Mouse (Mus musculus) erythroblast, embryonic 14.5 days (primary cell): ENCODE measurements around the gene Ap1ar. TPM values are rescaled to one million over a fixed set of nuclear protein-coding genes. Genes with fewer than 3 reads are reported as not detected.
A peak's percentile ranks its signal among the peaks of the same experiment; 100 is the strongest.

Source experiments
- H3K27me3 ChIP-seq: 2 replicates; pipeline ENCODE4 v1.6.1; 2012; ENCODE audit warnings: inconsistent platforms; ENCODE audit not compliant: control insufficient read depth
- H3K36me3 ChIP-seq: 2 replicates; pipeline ENCODE4 v1.6.1; 2012; ENCODE audit warnings: mild to moderate bottlenecking, inconsistent platforms; ENCODE audit not compliant: control insufficient read depth
- H3K4me1 ChIP-seq: 2 replicates; pipeline ENCODE4 v1.6.1; 2012; ENCODE audit warnings: inconsistent platforms; ENCODE audit not compliant: control insufficient read depth
- H3K4me3 ChIP-seq: replicated peaks from 2 replicates; pipeline ENCODE3; 2012; ENCODE audit warnings: moderate library complexity, mild to moderate bottlenecking, inconsistent platforms
- H3K9me3 ChIP-seq: 2 replicates; pipeline ENCODE4 v1.6.1; 2012; ENCODE audit warnings: low read length, inconsistent platforms, mixed read lengths; ENCODE audit not compliant: control insufficient read depth
- GATA1 ChIP-seq: IDR thresholded peaks from 2 replicates; pipeline ENCODE4 v1.6.1; 2012; ENCODE audit warnings: low read length, inconsistent platforms, mixed read lengths
- TAL1 ChIP-seq: IDR thresholded peaks from 3 replicates; pipeline ENCODE4 v1.6.1; 2012; ENCODE audit warnings: low read length, inconsistent platforms, mixed read lengths
- polyA plus RNA-seq: library from polyadenylated mRNA; stranded (reverse); fragments of >175 nt; gene quantifications from 2 replicates; pipeline ENCODE4 v1.2.3, GENCODE M21; 2012

Gene Ap1ar
- polyA plus RNA-seq, 1 experiment = 3.8 TPM

DNA sequence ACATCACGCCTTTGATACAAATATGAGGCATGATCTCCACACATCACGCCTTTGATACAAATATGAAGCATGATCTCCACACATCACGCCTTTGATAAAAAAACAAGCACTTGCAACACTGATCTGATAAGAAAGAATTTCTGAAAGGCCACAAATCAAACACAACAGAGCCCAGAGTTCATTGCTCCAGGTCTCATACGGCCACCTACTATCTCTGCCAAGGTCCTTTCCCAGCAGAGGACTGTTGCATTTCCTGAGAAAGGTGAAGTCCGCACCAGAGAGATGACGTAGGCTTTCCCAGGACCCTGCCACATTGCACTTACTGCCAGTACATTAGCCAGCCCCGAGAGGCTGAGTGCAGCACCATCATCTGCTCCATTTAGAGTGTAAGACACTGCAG lies 28.2 kb downstream of the Ap1ar start:
- no peaks in the 10 kb centered on the region for H3K9me3 ChIP-seq
- TF ChIP-seq TAL1 (no peak), GATA1 (no peak)
- peaks cover 83% of the 10 kb centered on the region for H3K36me3 ChIP-seq
- H3K27me3 ChIP-seq = no peaks in the 10 kb centered on the region
- H3K4me1 ChIP-seq = peaks cover 14% of the 10 kb centered on the region
- no peak overlapping the region for H3K4me3 ChIP-seq

DNA sequence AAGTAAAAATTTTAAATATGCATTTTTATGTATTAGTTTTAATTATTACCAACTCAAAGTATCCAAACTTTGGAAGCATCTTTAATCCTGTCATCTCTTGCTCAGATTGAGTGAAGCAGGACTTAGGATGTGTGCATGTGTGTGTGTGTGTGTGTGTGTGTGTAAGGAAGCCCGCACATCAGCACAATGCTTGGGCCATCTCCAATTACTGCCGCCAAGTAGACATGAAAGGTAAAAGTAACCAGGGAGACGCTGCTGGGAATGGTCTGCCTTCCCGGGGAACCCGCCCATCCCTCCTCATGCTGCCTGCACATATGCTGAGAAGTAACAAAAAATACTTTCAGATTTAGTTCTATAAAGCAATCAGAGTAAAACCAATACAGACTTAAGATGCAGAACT lies 29.5 kb downstream of the Ap1ar start:
- no peak for TF ChIP-seq GATA1
- TF ChIP-seq TAL1 = no peak
- Histone ChIP-seq H3K4me1 (peaks cover 20% of the 10 kb centered on the region), H3K4me3 (no peak overlapping the region), H3K9me3 (no peaks in the 10 kb centered on the region), H3K27me3 (no peaks in the 10 kb centered on the region), H3K36me3 (peaks cover 71% of the 10 kb centered on the region)

DNA sequence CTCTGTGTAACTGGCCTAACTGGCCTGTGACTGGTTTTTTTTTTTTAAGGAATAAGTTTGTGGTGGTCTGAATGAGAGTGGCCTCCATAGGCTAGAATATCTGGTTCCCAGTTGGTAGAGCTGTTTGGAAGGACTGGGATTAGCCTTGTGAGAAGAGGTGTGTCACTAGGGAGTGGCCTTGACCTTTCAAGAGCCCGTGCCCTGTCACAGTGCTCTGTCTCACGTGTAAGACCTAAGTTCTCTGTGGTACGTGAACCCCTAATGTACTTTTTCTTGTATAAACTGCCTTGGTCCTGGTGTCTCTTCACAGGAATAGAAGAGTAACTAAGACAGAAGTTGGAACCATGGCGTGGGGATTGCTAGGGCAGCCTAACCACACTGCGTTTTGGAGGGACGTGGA lies 31.3 kb downstream of the Ap1ar start:
- peaks cover 60% of the 10 kb centered on the region for H3K36me3 ChIP-seq
- H3K4me1 ChIP-seq = peaks cover 21% of the 10 kb centered on the region
- no peak overlapping the region for H3K4me3 ChIP-seq
- no peak for TF ChIP-seq GATA1
- no peak for TF ChIP-seq TAL1
- H3K27me3 ChIP-seq = no peaks in the 10 kb centered on the region
- H3K9me3 ChIP-seq = no peaks in the 10 kb centered on the region

DNA sequence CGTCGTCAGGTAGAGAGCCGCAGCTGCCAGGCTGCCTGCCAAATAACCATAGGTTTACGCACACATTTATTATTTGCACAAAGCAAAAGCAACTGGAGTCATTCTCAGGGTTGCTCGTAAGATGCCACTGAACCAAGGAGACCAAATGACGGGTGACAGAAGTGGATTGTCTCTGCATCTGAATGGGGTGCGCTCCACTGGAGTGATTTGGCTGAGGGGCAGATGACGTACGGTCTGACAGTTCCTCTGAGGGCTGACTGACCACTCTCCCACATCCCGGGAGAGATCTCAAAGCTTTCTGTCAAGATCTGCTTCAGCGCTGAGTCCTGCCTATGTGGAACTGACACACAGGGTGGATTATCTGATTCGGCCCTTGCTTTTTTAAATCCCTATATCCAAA lies 32.3 kb downstream of the Ap1ar start:
- Histone ChIP-seq H3K36me3 (peaks cover 54% of the 10 kb centered on the region), H3K27me3 (no peaks in the 10 kb centered on the region), H3K4me3 (no peak overlapping the region), H3K9me3 (no peaks in the 10 kb centered on the region), H3K4me1 (peaks cover 22% of the 10 kb centered on the region)
- no peak for TF ChIP-seq TAL1

DNA sequence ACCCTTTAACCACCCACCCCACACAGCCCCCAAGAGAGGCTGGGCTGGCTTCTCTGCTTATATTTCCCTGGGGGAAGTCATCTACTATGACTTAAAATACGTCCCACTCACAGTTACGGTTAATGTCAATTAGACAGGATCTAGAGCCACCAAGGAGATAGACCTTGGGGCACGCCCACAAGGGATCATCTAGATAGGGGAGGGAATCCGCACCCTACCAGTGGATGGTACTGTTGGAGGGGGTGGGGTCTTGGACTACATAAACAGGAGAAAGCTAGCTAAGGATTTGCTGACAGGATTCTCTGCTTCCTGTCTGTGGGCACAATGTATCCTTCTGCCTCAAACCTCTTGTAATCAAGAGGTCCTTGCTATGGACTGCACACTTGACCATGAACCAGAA lies 32.9 kb downstream of the Ap1ar start:
- no peaks in the 10 kb centered on the region for H3K9me3 ChIP-seq
- no peaks in the 10 kb centered on the region for H3K27me3 ChIP-seq
- peaks cover 54% of the 10 kb centered on the region for H3K36me3 ChIP-seq
- H3K4me1 ChIP-seq = peaks cover 26% of the 10 kb centered on the region
- TF ChIP-seq GATA1 (no peak), TAL1 (no peak)
- H3K4me3 ChIP-seq = no peak overlapping the region

DNA sequence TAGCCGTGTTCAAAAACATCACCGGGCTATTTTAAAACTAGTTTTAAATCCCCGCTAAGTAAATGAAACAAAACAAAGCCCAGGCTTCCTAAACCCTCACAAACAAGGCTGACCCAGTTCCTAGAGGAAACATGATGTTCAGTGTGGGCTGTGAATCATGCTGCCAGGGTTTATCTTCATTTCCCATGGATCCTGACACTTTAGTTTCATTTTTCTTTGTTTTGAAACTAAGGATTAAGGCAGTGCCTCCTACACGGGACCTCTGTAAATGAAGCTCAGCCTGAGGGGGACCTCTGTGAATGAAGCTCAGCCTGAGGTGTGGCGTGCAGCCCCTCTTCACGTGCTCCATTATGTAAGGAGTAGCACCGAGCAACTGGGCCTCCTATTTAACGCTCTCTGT lies 34.5 kb downstream of the Ap1ar start:
- Histone ChIP-seq H3K4me3 (no peak overlapping the region), H3K36me3 (peaks cover 54% of the 10 kb centered on the region), H3K9me3 (no peaks in the 10 kb centered on the region), H3K27me3 (no peaks in the 10 kb centered on the region), H3K4me1 (peaks cover 26% of the 10 kb centered on the region)
- no peak for TF ChIP-seq GATA1
- no peak for TF ChIP-seq TAL1

DNA sequence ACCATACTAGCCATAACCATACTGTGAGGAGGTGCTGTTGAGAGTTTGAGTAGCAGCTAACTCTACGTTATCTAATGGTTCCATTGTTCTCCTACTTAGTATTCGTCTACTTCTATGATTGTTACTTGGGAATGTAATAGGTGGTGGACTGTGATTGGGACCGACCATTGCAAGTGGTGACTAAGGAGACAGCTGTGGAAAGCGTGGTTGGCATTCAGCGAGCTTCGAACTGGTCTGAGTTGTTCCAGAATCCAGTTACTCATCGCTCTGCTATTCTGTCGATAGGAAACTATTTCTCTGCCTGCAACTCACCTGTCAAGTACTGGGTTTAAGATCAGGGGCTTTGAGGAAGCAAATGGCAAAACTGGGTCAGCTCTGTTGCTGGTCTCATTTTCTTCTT lies 36.2 kb downstream of the Ap1ar start:
- peaks cover 26% of the 10 kb centered on the region for H3K4me1 ChIP-seq
- no peak for TF ChIP-seq TAL1
- TF ChIP-seq GATA1 = no peak
- H3K36me3 ChIP-seq = peaks cover 57% of the 10 kb centered on the region
- no peaks in the 10 kb centered on the region for H3K27me3 ChIP-seq
- H3K9me3 ChIP-seq = no peaks in the 10 kb centered on the region
- no peak overlapping the region for H3K4me3 ChIP-seq

DNA sequence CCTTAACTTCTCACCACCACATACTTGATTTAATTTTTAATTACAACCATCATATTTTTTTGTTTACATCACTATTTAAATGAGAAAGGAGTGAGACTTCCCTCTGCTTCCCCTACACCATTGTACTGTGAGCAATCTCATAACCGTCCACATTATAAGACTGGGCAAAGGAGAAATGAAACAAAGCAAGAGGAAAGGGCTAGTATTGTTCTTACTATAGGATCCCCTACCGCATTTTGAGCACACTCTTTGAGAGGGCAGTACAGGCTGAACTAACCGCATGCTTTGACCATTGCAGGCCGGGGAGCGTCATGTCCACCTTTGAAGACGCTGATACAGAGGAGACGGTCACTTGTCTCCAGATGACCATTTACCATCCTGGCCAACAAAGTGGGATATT lies 41.1 kb downstream of the Ap1ar start:
- Histone ChIP-seq H3K4me1 (peaks cover 38% of the 10 kb centered on the region), H3K36me3 (peaks cover 74% of the 10 kb centered on the region), H3K27me3 (no peaks in the 10 kb centered on the region), H3K9me3 (peaks cover 12% of the 10 kb centered on the region), H3K4me3 (no peak overlapping the region)
- TF ChIP-seq GATA1 (no peak), TAL1 (no peak)

DNA sequence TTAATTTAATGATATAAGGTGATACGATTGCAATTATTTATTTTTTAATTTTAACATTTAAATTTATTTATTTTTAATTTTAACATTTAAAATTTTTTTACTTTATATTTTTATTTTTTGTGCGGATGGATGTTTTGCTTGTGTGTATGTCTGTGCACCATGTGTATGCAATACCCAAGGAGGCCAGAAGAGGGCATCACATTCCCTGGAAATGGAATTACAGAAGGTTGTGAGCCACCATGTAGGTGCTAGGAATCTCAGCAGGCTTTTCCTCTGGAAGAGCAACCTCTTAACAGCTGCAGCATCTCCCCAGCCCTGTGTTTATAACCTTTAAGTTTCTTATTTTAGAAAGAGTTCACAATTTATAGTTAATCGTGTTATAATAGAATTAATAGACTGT lies 41.6 kb downstream of the Ap1ar start:
- Histone ChIP-seq H3K9me3 (peaks cover 12% of the 10 kb centered on the region), H3K4me1 (peaks cover 42% of the 10 kb centered on the region), H3K4me3 (no peak overlapping the region), H3K27me3 (no peaks in the 10 kb centered on the region), H3K36me3 (peaks cover 74% of the 10 kb centered on the region)
- no peak for TF ChIP-seq GATA1
- TF ChIP-seq TAL1 = no peak

DNA sequence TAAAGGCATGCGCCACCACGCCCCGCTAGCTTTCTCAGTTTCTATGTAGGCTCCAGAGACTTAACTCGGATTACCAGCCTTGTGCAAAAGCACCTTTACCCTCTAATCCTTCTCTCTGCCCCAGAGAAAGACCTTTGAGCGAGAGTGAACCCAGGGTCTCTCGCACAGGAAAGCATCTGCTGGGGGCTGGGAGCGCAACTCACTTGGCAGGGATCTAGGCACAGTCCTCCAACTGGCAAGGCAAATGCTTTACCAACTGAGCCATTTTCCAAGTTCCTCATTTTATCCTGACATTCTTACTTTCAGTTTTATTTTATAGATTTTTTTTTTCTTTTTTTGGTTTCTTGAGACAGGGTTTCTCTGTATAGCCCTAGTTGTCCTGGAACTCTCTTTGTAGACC lies 44.3 kb downstream of the Ap1ar start:
- Histone ChIP-seq H3K27me3 (peaks cover 8% of the 10 kb centered on the region), H3K4me3 (peak overlapping the region; percentile 76), H3K4me1 (peaks cover 51% of the 10 kb centered on the region), H3K9me3 (peaks cover 12% of the 10 kb centered on the region), H3K36me3 (peaks cover 53% of the 10 kb centered on the region)
- TF ChIP-seq TAL1 (no peak), GATA1 (no peak)
